Mouse (Mus musculus): ENCODE measurements around the gene Ndufa7.

DNA sequence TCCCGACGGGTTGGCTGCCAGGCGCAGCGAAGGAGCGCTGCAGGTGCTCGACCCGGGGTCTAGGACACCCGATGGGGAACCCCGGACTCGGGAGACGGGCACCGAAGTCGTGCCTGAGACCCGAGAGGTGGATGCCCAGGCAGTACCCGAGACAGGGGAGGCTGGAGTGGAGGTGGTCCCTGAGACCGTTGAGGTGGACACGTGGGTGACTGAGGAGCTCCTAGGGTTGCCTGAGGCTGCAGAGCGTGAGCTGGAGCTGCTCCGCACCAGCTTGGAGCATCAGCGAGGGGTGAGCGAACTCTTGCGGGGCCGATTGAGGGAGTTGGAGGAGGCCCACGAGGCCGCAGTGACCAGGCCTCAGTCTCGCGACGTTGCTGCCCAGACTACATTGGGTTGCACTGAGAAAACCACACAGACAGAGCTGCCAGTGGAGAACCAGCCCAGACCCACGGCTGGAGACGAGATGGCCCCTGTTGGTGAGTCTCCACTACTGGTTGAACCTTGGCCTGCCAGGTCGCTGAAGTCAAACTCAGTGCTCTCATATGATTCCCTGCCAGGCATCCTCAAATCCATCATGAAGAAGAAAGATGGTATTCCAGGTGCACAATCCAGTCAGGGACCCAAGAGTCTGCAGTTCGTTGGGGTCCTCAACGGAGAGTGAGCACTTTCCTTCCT lies 6.3 kb upstream of the Ndufa7 start:
- no peak for TF ChIP-seq POLR2A (IDR thresholded peaks at IDR 0.05; ENCODE audit: borderline replicate concordance, extremely low read depth, insufficient read depth, insufficient read length, poor library complexity, severe bottlenecking)
- no peak for TF ChIP-seq CTCF (IDR thresholded peaks at IDR 0.05; ENCODE audit: borderline replicate concordance, extremely low read depth, insufficient read depth, insufficient read length)

Measured in brain, embryonic 14.5 days (tissue).